Mouse (Mus musculus): Measurements from ENCODE around the gene Foxa2.

DNA sequence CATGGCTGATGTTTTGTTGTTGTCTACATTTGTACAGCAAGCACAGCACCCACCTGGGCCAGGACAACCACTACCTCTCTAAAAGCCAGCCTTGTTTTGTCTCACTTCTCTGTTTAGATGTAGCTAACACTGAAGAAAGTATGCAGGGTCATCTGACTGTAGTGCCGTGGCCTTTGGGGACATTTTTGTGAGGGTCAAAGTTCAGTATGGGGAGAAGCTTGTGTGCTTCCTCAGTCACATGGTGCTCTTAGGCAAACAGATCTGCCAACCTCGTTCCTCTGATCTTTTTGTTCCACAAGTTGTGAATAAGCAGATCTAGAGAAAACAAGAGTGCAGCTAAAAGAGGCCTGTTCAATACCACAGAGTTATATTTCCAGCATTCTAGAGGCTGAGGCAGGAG is 21.3 kb downstream of the Foxa2 start:
- TF ChIP-seq CTCF (IDR thresholded peaks at IDR 0.05; ENCODE audit: low read depth, low read length) (no peak), POLR2A (IDR thresholded peaks at IDR 0.05; ENCODE audit: borderline replicate concordance, low read depth, low read length) (no peak)

Measured in bone marrow macrophage, adult 2 months (primary cell).